Mouse (Mus musculus): ENCODE measurements around the gene Ppp1r10.
A peak's percentile ranks its signal among the peaks of the same experiment; 100 is the strongest.
"Not testable (repeated sequence)": the region's sequence is repeated elsewhere in the genome, so short reads cannot be mapped to it uniquely, and the experiment has no call there.

The Ppp1r10 gene

DNA sequence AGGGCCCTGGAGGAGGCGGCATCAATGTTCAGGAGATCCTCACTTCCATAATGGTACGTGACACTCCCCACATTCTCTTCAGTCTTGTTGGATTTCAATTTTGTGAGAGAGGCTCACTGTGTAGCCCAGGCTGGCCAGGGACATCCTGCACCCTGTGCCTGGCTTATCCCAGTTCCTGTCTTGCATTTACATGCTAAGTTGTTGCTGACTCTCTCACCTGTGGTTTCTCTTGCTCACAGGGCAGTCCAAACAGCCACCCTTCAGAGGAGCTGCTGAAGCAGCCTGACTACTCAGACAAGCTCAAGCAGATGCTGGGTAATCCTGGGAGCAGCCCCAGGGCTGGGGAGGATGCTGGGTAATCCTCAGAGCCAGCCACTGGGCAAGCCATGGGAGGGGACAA, 13.3 kb downstream of the Ppp1r10 start:
- no peak for DNase-seq (ENCODE audit: extremely low spot score, low spot score)

DNA sequence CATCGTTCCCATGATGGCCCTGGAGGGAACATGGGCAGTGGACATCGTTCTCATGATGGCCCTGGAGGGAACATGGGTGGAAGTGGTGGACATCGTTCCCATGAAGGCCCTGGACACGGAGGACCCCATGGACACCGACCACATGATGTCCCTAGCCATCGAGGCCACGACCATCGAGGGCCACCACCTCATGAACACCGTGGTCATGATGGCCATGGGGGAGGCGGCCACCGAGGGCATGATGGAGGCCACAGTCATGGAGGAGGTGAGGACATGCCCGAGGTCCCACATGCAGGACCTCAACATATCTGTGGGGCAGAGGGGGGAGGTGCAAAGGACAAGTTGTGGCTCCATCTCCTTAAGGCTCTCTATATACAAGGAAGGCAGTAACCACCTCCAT, 14.4 kb downstream of the Ppp1r10 start:
- no peak for DNase-seq (ENCODE audit: extremely low spot score, low spot score)

DNA sequence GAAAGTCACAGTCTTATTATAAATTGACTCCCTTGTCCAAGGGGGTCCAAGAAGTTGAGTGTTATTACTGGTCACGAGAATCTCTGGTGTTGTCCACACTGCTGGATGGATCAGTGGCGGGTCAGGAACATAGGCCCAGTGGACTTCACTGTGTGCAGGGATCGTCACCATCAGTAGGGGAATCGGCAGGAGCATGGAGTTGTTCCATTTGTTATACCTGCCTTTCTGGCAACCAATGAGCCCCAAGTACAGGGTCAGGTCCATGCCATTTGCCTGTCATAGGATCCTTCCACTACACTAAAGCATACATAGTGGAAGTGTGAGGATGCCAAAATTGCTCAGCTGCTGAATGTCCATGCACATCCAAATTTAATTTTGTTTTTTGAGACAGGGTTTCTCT, 16.4 kb downstream of the Ppp1r10 start:
- DNase-seq (ENCODE audit: extremely low spot score, low spot score), result no peak

DNA sequence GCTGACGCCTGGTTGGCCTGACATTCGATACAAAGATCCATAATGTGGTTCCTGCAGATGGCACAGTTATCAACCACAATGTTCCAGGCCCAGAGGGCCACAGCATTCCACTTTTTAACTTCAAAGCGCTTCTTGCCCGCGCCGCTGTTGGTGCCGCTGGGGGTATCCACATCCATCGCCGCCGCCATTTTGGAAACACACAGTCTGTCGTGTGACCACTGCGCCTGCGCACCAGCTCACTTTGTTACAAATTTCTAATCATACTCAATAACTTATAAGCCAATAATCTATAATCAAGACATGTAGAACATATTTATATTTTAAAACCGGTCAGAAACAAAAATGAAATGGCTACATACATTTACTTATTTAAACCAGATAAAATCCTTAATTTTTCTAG, 19.5 kb downstream of the Ppp1r10 start:
- not testable (repeated sequence) for DNase-seq (ENCODE audit: extremely low spot score, low spot score)

DNA sequence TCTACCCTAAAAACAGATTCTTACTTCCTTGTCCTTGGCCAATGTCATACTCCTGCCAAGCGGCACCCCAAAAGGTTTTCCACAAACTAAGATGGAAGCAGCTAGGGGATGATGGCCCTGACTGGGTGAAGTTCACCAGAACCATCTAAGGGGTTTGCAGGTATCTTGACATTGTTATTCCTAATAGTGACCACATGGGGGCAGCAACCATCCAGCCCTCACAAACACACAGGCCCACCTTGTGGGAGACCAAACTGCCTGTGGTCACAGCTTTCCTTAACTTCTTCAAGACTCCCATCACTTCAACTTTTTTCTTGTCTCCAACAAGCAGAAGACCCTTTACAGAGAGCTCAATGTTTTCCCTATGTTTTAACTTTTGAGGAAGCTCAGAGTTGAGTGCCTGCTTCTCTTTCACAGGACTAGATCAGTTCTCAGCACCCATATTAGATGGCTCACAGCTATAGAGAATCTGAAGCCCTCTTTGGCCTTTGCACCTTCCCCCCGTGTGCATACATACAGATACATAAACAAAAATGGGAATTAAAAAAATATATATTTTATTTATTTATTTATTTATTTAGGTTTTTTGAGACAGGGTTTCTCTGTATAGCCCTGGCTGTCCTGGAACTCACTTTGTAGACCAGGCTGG, 21.6 kb downstream of the Ppp1r10 start:
- DNase-seq (ENCODE audit: extremely low spot score, low spot score), result peak; percentile 42

DNA sequence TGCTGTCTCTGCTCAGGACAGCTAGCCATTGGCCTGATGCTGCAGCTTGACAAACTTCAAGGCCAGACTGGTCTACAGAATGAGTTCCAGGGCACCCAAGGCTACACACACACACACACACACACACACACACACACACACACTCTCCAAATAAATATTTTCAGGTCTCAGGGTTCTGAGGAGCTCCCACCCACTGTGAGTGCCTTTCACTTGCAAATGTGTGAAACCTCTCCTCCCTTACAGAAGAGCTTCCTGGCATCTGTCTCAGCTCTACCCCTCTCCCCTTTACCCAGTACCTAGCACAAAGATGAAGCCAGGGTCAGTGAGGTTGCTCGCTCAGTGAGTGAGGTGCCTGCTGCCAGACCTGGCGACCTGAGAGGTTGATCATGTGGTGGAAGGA, 22.9 kb downstream of the Ppp1r10 start:
- no peak for DNase-seq (ENCODE audit: extremely low spot score, low spot score)

DNA sequence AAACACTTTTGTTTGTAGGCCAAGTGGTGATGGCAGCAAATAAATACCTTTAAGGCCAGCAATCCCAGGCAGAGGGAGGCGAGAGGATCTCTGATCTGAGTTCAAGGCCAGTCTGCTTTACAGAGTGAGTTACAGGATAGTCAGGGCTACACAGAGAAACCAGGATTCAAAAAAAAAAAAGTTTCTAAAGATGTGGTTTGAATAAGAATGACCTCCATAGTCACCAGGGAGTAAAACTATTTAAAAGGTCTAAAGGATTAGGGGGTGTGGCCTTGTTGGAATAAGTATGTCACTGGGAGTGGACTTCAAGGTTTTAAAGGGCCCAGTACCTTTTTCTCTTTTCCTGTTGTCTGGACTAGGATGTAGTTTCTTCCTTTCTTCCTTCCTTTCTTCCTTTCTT, 23.7 kb downstream of the Ppp1r10 start:
- no peak for DNase-seq (ENCODE audit: extremely low spot score, low spot score)

DNA sequence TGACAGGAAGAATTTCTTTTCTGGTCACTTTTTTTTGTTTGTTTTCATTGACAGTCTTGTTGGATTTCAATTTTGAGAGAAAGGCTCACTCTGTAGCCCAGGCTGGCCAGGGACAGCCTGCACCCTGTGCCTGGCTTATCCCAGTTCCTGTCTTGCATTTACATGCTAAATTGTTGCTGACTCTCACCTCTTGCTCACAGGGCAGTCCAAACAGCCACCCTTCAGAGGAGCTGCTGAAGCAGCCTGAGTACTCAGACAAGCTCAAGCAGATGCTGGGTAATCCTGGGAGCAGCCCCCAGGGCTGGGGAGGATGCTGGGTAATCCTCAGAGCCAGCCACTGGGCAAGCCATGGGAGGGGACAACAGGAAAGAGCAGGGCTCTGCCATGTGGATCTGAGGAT, 34.7 kb downstream of the Ppp1r10 start:
- DNase-seq (ENCODE audit: extremely low spot score, low spot score), result not testable (repeated sequence)

DNA sequence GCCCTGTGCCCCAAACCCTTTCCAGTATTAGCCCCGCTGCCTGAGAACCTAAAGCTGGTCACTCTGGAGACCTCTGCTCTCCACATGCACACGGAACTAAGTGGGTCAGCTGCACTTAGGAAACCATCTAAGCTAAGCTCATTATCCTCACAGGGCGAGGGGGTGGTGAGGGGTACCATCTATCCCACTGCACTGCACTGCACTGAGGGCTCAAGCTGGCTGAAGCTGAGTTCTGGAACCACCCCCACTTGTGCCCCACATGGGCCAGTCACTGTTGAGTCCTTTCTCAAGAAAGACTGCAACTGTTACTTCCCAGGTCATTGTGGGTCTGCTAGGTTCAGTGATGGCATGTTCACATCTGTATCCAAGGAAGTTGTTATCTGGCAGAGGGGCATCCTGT, 36.3 kb downstream of the Ppp1r10 start:
- DNase-seq (ENCODE audit: extremely low spot score, low spot score), result not testable (repeated sequence)

DNA sequence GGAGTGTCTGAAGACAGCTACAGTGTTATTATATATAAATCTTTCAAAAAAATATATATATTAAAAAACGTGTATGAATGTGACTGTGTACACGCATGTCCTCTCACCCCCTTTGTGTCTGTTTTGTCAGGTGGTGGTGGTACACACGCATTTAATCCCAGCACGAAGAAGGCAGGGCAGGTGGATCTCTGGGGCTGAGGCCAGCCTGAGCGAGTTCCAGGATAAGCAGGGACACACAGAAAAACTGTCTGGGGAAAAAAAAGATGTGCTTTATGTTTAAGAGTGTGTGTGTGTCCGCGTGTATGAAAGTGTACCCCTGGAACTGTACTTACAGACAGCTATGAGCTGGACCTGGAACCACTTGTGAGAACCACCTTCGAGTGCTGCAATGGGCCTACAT, 38.4 kb downstream of the Ppp1r10 start:
- DNase-seq (ENCODE audit: extremely low spot score, low spot score), result no peak

DNA sequence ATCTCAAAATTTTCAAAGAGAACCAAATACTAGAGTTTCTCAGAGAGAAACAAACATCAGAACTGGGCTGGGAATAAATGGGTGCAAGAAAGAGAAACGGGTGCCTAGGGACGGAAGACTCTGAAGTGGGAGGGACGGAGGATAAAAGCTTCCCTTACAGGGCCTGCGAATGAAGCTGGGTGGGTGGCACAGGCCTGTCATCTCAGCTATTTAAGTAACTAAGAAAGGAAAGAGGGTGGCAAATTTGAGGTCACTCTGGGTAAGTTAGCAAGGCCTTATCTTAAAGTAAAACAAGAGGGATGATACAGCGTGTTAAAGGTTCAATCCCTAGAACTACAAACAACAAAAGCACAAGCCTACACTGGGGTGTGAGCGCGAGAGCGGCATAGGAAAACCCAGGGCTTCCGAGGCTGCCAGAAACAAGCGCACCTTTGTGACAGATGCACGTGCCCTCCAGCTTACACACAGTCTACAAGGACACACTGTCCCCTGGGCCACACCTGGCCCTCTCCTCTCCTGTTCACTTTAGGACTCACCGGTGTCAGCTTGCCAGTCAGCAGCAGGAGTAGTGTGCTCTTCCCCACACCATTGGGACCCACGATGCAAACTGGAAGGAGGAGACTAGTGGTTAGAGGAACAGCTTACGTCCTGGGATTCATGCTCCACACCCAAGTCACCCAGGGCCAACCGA, 42.4 kb downstream of the Ppp1r10 start:
- DNase-seq (ENCODE audit: extremely low spot score, low spot score), result no peak

DNA sequence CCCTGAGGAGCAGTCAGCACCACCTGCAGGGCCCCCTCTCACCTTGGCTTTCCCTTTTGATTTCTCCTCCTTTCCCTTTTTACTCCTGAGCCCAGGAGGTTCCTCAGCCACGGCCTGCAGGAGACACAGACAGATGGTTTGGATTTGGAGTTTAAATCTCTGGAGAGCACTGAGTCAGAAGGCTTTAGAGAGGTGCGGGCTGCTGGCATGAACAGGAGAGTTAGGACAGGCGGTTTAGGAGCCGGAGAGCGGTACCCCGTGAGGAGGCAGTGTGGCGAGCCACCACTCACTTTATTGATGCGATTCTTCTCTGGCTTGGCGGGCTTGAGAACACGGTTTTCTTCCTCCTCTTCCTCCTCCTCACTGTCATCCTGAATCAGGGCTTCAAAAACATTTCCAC, 47.0 kb downstream of the Ppp1r10 start:
- DNase-seq (ENCODE audit: extremely low spot score, low spot score), result no peak

DNA sequence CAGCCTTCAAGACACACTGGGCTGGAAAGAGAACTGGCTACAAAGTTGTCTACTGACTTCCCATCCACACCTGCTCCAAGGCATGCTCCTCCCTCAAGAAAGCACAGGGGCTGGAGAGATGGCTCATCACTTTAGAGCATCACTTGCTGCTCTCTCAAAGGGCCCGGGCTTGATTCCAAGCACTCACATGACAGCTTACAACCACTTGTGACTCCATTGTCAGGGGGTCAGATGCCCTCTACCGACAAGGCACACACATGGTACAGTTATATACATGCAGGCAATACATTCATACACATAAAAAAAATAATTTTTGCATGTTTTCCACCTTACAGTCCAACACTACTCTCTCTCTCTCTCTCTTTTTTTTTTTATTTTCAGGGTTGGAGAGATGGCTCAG, 51.4 kb downstream of the Ppp1r10 start:
- DNase-seq (ENCODE audit: extremely low spot score, low spot score), result no peak

DNA sequence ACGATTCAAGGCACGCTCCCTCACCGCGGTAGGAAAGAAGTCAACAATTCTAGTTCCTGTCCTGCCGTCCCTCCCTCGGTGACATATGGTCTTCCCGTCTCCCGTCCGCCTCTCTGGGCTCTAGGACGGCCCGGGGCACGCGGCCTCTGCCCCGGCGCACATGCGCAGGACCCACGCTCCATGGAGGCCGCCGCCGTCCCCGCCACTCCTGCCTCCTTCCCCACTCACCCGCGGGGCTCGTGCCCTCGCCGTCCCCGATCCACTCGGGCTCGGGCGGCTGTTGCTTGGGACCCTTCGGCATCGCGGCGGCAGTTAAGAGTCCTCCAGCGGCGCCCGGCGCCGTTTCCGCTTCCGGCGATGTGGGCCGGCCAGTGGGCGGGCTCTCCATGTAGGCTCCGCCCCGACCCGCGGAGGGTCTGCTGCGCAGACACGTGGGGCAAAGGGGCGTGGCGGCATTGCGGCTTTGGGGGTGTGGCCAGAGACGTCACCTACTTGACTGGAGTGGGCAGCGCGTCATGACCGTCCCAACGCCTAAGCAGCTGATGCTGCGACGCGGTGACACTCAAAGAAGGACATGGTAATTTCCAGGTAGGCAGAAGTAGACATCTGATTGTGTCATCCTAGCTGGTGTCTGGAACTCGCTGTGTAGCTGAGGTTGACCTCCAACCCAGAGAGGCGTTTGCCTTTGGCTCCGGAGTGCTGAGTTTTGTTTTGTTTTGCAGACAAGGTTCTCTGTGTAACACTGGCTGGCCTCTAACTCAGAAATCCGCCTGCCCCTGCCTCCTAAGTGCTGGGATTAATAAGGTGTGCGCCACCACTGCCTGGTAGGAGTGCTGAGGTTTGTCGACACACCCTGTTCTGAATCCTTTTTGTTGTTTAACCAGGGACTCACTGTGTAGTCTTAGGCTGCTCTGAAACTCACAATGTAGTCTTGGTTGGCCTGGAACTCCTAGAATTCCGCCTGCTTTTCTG, 53.5 kb downstream of the Ppp1r10 start, which contains the start of gene Abcf1:
TSS of gene Abcf1 (minus strand) at position 344 of the 972 bp plus-strand sequence.
- peak; percentile 99 for DNase-seq (ENCODE audit: extremely low spot score, low spot score)

DNA sequence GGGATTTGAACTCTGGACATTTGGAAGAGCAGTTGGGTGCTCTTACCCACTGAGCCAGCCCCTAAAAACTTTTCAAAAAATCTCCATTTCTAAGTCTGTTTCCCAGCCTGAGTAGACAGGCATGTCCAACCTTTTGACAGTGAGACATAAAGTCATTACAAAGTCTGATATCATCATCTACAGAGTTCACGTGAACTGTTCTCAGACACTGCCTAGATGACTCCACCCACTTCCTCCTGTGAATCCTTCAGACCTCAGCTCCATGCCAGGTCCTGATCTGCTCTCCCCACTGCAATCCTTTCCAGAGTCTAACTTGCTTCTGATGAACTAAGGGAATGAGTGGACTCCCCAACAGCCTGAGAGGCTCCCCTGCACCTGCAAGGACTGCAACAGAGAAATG, 55.9 kb downstream of the Ppp1r10 start:
- DNase-seq (ENCODE audit: extremely low spot score, low spot score), result no peak

DNA sequence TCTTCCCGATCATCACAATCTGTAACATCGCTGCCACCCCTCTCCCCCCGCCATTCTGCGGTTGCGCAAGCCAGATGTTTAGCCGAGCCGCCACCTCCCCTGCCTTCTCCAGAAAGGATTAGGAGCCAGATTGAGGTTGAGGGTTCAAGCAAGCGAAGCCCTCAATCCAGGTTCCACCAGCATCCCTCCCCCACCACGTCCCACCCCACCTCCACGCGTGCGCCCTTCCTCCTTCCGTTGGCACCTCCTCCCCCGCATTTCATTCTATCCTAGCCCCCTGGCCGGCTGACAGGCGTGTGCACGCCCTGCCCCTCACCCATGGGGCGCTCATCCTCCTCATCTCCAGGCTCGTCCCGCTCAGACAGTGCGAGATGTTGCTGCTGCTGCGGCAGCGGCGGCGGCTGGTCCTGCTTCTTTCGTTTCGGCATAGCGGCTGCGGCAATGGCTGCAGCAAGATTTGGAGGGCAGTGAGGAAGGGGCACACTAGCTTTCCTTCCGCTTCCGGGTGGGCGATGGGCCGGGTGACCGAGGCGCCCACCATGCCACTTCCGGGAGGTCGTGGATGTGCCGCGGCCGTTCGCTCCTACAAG, 62.7 kb downstream of the Ppp1r10 start:
- no peak for DNase-seq (ENCODE audit: extremely low spot score, low spot score)

DNA sequence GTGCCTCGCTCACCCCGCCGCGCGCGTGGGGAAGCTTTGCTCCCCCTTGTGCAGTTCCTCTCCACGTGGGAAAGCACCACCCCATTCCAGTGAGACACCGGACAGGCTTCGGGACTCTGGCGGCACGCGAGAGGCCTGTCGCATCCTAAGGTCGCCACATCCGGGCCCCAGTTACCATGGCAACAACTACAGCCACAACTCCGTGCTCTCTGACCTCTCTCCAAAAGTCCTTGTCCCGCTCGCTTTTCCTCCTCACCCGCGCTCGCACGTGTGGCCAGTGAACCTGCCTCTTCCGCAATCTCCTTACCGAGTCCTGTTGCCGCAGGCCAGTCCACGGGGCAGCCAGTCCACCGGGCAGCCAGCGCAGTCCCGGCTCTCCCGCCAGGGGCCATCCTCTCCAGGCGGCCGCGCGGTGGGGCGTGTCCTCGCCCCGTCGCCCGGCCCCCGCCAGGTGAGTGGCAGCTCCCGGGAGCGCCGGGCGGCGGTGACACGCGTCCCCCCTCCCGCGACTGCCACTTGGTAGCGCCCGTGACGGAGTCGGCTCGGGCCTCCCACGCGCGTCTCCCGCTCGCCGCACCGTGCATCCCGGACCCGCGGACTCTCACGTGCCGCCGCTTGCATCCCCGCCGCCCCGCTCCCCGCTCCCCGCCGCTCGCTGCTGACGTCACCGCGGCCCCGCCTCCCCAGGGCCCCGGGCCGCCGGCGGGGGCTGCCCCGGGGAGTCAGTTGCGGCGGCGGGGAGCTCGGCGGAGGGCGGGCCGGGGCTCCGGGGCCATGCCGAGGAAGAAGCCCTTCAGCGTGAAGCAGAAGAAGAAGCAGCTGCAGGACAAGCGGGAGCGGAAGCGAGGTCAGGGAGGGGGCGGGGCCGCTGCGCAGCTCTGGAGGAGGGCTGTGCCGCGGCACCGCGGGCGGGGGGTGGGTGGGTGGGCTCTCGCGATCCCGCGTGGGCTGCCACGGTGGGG, 63.4 kb downstream of the Ppp1r10 start, which contains the start of the genes Gnl1 and Prr3:
TSS of gene Gnl1 (plus strand) at position 451 of the 962 bp plus-strand sequence.
TSS of gene Prr3 (minus strand) at position 836 of the 962 bp plus-strand sequence.
- DNase-seq (ENCODE audit: extremely low spot score, low spot score), result peak; percentile 99

DNA sequence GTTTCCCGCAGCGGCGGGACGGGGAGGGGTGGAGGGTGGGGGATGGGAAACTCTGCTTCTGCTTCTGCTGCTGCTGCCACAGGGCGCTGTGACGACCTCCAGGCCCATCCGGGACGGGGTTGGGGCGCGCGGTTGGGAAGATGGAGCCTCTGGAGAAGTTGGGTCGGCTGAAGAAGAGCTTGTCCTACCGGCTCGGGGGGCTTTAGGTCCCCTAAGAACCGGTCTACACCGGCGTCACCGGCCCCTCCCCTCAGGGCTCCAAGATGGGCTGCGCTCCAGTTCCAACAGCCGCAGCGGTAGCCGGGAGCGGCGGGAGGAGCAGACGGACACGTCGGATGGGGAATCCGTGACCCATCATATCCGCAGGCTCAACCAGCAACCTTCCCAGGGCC, 64.1 kb downstream of the Ppp1r10 start:
- no peak for DNase-seq (ENCODE audit: extremely low spot score, low spot score)

DNA sequence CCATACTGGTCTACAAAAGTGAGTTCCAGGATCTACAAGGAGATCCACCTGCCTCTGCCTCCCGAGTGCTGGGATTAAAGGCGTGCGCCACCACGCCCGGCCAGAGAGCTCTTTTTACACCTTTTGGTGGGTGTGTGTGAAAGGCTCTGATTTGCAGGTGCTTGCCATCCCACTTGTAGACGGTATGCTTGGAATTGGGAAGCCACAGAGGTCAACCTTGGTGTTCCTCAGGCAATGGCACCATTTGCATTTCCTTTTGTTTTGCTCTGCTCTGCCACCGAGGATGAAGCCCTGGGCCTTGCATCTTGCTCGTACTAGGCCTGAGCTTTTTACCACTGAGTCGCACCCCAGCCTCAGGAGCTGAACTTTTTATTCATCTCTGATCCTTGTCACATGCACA, 65.5 kb downstream of the Ppp1r10 start:
- DNase-seq (ENCODE audit: extremely low spot score, low spot score), result no peak

All from neural tube, embryonic 10.5 days (tissue).